Mouse (Mus musculus): ENCODE measurements around the gene Ermap.

The Ermap gene

GRCm38 (mm10) chr4:119133306-119133705 lies 56.5 kb downstream of the Ermap start:
- DNase-seq = no peak

GRCm38 (mm10) chr4:119131189-119131910 lies 58.5 kb downstream of the Ermap start:
- DNase-seq = no peak

GRCm38 (mm10) chr4:119129096-119129495 lies 60.7 kb downstream of the Ermap start:
- DNase-seq = no peak

GRCm38 (mm10) chr4:119128547-119128946 lies 61.3 kb downstream of the Ermap start:
- no peak for DNase-seq

- DNase-seq = peak; percentile 23
These were observed 62.6 kb downstream of the Ermap start for GRCm38 (mm10) chr4:119127229-119127628.

- DNase-seq = no peak
These were observed 64.1 kb downstream of the Ermap start for GRCm38 (mm10) chr4:119125577-119126270.

Measured in lung, postnatal 10 days (tissue).